Mouse (Mus musculus) heart, postnatal 14 days (tissue): ENCODE measurements at regions not wholly inside any gene's neighbourhood (a gene's known extent, or its start where the extent isn't known, plus 50 kb on each side); places are given as distances from the start of the nearest gene placed in this dataset.

Experiments
- DNase-seq, 2 experiments: peaks; one replicate each; pipeline ENCODE4 v3.0.0; 2021 to 2022
- intact Hi-C: fragments of 180-260 bp; cut with DNase I; formaldehyde crosslinking; loops from one replicate; pipeline ENCODE4 v1.15.1; 2025

DNA sequence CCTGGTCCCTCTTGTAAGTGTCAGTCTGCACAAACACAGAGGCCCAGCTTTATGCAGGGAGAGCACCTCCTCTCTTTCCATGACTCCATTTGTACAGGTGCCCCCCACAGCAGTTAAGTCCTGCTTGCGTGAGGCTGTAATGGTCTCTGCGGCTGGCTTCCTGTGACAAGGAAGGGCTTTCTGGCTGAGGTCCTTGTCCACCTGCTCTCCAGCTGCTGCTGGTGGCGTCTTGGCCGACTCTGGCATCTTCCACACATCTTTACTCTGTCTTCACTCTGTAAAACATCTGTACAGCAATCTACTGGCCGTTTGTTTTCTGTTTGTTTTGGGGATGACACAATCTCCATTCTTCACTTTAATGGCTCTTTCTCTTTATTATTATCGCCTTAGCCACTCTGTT lies 60.8 kb downstream of the Rpusd4 start:
- peak; percentile 41 to 64 for DNase-seq
- intact Hi-C loops: no loop called here

DNA sequence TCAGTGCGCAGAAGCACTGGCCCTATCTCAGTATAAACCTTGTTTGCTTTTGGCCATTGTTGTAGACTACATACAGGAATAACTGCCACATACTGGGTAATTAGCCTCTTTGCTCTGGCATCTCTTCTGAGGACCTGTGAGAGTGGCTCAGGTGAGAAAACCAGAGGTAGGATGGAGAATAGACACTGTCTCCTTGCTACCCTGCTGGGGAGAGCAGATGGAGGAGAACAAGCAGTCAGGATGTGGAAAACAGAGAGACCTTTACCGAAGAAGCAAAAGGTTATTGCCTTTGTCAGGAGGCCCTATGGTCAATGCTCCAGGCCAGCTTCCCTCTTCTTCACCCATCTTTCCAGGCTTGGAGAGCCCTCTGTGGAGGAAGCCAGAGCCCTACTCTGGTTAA lies 62.7 kb downstream of the Rpusd4 start:
- DNase-seq: no peak
- intact Hi-C loops: no loop called here

DNA sequence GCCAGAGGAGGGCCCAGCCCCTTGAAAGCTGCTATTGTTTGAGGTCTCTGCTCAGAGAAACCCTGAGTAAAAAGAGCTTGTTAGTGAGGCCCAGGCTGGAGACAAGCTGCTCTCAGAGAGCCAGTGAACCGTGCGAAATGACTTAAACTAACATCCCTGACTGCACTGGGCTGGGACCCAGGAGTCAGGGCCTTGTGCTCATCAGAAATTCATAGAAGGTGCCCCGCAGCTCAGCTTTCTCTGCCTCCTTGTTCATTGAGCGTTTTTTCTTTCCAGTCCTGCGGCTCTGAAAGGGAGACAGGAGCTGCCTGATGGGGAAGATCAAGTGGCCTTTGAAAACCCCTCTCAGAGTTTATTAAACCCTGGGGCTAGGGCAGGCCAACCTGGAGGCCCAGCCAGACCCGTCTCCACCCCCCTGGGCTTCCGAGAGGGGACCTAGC lies 63.6 kb downstream of the Rpusd4 start:
- intact Hi-C loops: no loop called here

DNA sequence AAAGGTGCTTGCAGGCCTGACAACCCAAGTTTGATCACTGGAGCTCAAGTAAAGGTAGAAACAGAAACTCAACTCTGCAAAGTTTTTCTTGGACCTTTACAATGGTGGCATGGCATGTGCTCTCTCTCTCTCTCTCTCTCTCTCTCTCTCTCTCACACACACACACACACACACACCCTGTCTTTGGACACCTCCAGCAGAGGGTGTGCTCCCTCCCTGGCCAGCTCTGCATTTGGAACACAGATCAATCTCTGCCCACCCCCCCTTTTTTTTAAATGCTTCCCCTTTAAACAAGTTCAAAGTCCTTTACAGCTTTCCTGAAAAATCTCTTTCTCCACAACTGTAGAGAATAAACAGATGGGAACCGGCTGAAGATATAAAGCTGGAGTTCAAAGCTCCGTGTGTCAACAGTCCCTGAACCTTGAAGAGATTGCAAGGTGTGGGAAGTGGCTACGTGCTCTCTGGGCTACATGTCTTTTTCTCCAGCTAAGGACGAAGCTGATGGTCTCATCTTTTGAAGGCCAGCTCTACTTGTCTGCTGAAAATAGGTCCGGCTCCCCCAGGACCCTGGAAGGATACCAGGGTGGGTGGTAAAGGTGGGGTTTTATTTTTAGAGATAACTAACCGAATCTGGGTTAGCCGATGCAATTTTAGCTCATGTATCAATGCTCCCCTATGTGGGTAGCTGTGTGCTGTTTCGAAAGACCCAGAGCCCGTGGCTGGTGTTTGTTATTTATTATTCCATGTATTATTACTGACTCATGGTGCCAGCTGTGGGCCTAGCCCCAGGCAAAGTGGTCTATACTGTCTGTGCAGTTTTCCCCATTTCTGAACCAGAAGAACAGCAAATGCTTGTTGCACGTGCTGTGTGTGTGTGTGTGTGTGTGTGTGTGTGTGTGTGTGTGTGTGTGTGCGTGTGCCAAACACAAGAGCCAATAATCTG lies 65.3 kb downstream of the Rpusd4 start:
- no peak for DNase-seq
- intact Hi-C loops: no loop called here

More for the DNA sequence above, 63.6 kb downstream of the Rpusd4 start:
- no peak for DNase-seq

DNA sequence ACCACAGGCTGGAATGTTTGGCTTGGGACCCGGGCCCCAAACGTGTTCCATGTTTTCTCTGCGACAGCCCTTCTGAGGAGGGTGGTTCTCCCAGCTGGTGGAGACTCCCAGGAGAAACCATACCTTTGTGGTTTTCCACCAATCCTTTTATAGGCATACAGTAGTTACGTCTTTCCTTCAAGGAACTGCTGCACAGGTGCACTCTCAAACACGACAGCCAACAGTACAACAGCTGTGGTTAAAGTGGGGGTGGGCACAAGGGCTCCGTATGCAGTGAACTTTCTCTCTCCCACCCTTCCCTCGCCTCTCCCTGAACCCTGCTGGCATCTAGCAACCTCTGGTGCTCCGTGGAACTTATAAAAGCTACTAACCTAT lies 66.0 kb downstream of the Rpusd4 start:
- no peak for DNase-seq
- intact Hi-C loops: no loop called here

DNA sequence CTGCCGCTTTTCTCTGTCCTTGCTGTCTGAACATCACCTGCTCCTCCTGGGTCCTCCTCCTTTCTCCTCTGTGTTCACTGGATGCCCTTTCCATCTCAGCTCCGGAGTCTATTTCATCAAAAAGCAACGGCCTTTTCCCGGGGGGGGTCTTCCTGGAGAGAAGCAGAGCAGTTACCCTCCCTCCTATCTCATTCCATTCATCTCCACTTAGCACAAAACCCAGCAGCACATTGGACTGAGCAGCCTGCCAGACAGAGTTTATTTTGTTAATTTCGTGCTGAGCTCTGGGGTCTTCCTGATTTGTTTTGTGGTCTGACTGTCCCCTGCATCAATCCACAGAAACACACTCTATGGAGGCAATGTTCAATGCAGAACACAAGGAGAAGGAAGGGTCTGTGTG lies 66.9 kb downstream of the Rpusd4 start:
- DNase-seq: no peak
- intact Hi-C loops: no loop called here

DNA sequence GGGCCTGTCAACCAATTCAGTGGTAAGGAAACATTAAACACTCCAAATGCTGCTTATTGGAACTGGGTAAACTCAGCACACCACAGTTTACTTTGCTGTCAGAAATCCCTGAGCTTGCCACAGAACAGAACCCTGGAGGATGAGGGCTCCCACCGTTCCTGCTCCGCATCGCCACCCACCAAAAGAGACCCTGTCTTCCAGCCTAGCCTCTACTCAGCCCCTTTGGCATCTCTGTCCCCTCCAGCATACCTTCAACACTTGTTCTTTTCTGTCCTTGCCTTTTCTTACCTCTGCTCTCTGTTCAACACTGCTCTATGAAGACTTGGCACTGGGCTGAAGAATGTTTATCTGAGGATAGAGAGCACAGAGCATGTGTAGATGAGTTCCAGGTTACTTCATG lies 67.5 kb downstream of the Rpusd4 start:
- intact Hi-C loops: no loop called here
- no peak for DNase-seq

DNA sequence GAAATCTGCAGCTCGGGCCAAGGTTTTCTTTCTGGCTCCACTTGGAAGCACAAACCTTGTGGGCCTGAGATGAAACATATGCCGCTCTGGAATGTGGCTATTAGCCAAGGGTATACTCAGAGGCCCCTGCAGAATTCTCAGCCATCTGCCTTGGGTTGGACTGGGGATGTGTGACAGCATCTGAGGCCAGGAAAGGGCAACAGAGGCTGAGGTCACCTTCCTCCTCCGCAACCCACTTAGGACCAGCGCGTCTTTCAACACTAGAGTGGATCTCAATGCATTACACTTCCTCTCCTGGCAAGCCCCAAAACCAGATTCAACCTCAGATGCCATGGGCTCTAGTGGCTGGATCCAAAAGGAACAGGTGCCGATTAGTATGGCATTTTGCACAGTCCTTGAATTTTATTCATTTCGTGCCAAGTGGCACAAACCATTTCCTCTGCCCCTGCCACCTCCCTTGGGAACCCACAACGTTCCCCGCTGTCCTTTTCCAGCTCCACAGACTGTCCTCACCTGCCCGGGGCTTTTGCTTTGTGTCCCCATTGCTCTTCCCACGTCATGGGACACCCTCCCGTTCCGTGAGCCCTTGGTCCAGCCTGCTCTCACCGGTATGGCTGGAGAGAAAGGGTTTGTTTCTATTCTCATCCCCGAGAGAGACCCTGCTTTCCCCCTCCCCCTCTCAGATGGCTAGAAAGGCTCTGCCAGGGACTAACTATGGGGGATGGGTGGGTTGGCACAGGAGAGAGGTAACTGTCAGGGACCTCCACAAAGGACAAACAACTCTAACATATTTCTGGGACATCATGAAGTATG lies 68.4 kb downstream of the Rpusd4 start:
- DNase-seq: peak in 1 of 2 experiments; percentile 56
- intact Hi-C loops: no loop called here

DNA sequence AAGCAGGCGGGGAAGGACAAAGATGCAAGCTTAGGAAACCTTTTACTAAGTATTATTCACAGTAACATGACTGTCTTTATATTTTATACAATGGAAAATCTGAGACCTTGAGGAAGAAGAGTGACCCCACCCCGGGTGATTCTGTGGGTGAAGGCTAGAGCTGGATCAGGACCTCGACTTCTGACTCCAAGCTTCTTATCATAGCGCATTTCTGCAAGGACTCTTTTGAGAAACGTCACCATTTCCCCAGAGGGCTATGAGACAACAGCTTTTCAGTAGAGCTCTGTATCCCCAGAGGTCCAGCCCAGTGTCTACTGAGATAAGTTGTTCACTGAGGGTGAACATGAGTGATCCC lies 69.0 kb downstream of the Rpusd4 start:
- no peak for DNase-seq
- intact Hi-C loops: no loop called here

DNA sequence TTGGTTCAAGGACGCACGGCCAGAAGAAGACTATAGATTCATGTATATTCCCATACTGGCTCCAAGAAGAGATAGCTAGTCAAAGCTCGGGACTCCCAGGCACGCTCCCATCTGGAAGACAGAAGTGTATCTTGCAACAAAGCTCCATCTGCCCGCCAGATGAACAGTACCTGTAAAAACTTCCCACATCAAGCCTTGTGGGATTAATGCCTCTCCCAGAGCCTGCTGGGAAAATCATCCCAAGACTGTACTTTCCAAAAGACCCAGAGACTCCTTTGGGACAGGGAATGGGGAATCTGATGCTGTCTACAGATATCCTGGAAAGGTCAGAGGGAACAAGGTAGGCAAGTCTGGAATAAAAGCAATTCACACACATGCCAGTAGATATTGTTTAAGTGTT lies 71.2 kb downstream of the Rpusd4 start:
- no peak for DNase-seq
- intact Hi-C loops: no loop called here

DNA sequence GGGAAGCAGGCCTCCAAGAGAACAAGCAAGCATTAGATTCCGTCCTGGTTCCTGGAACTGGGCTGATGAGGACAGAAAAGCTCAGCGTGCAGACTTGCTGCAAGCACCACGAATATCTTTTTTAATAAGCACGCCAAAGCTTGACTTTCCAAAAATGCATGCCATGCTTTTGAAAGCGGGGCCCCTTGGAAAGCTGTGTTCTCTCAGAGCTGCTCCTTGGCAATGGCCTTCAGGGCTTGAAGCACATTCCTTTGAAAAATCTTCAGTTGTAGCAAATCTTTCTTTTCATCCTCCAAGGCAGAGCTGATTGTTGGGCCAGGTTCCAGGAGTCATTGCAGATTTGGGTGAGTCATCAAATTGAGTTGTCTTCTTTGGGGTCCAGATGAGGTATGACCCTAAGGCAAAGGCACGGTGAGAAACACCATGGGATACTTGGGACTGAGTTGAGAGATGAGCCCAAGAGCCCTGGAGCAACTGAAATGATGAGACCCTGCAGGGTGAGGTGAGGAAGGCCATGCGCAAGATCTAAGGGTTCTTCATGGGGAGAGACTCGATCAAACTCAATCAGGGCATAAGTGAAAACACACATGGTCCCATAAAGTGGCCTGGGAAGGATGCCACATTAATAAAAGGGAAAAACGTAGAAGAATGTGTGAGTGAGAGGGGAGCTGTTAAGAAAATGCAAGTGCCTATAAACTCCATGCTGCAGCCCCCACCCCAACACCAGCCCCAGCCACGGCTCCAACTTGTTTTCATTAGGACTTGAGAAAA lies 72.0 kb downstream of the Rpusd4 start:
- DNase-seq: no peak
- intact Hi-C loops: no loop called here

DNA sequence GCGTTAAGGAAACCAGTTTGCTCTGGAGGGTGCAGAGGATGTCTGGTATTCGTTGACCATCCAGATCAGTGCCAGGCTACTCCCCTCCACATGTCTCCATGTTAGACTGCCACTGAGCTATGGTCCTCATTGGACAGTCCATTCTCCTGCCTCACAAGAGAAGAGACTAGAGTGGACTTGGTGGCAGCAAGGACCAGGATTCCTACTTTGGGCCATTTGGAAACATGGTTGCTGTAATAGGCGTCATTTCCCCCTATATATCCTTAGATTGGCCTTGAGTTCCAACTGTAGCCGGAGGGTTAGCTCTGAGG lies 72.6 kb downstream of the Rpusd4 start:
- intact Hi-C loops: no loop called here
- no peak for DNase-seq

DNA sequence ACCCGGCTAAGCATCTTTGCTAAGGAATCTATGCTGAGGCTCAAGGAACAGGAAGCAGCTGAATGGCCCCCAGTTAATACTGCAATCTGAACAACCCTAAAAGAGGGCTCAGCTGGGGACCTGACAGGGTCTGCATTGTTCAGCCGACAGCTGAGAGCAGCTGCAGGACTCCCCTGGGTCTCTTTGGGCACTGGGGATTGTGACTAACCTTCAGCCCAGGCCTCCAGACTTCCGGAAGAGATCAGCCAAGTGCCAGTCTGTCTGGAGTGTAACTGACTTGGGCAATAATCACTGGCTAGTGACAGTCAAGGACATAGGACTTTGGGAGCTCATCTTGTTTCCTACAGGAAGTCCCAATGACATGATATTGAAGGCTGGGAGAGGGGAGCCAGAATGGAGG lies 73.1 kb downstream of the Rpusd4 start:
- peak in 1 of 2 experiments; percentile 68 for DNase-seq
- intact Hi-C loops: no loop called here

DNA sequence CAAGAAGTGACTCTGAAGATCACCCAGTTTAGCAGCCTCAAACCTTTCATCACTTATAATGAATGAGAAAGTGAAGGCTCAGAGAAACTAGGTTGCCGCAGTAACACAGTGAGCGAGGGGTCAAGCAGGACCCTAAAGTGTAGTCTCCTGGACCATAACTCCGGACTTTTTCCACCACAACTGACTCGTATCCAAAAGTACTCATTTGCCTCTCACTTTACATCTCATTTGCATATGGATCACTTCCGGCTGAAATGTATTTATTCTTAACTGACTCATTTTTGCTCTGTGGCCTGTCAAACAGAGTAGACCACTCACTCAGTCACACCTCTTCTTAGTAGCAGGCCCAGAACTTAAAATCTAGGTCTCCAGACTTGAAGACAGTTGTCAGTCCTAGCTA lies 73.7 kb downstream of the Rpusd4 start:
- intact Hi-C loops: no loop called here
- no peak for DNase-seq

DNA sequence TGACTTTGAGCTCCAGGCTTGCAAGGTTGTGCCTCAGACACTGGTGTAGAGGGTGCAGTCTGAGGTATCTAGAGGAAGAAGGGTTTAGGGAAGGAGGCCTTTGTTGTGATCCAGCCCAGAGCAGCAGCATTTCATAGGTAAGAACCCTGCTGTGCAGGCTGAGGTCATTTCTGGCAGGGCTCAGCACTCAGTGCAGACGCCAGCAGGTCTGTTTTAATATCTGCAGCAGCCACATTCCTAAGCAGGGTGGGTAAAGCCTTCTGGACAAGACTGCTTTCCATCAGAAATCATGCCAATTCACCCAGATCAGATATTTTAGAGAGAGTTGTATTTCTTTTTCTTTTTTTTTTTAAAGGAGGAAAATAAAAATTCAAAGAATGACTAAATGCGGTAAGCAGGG lies 74.8 kb downstream of the Rpusd4 start:
- peak in 1 of 2 experiments; percentile 61 for DNase-seq

DNA sequence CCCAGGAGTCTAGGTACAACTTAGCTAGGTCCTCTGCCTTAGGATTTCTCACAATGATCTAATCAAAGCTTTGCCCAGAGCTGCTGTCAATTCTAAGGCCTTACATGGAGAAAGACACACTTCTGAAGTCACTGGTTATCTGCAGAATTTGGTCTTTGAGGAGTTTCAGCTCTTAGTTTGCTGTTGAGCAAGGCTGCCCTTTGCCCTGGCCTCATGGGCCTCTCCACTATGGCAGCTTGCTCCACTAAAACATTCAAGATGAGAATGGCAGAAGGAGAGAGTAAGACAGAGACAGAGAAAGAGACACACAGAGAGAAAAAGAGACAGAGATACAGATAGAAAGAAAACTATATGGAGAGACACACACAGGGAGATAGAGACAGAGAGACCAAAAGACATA lies 75.7 kb downstream of the Rpusd4 start:
- intact Hi-C loops: no loop called here

More for the DNA sequence above, 74.8 kb downstream of the Rpusd4 start:
- intact Hi-C loops: no loop called here

DNA sequence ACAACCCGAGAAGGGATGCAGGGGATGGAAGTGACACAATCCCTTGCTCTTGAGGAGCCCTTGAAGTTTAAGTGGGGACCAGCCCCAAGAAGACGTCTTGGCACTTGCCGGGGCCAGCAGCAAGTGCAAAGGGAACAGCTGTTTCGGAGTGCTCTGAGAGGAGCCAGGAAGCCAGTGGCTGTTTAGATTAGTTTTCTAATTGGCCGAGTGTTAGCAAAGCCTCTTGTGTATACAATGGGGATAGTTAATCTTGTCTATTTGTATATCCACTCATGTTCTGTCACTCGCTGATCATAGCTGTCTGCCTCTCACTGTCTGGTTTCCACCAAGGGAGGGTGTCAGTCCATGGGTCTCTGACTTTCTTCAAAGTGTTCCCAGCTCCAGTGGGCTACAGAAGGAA lies 76.6 kb upstream of the Cdon start:
- intact Hi-C loops: no loop called here
- no peak for DNase-seq

More for the DNA sequence above, 75.7 kb downstream of the Rpusd4 start:
- DNase-seq: no peak

DNA sequence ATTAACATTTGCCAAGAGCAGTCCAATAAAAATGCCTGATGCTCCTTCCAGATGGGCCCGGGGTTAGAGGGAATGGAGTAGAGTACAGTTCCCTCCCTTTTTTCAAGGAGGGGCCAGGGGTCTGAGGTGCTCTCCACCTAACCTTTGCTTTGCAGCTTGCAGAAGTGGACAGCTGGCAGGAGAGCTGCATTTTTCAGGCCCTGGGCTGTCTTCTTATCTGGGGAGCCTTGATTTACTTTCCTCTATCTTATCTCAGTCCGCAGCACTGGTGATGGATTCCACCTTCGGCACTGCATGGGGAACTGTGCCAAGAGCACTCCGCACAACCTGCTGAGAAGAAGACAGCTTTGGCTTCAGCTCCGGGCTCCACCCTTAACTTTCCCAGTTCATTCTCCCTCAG lies 74.5 kb upstream of the Cdon start:
- no peak for DNase-seq
- intact Hi-C loops: no loop called here

DNA sequence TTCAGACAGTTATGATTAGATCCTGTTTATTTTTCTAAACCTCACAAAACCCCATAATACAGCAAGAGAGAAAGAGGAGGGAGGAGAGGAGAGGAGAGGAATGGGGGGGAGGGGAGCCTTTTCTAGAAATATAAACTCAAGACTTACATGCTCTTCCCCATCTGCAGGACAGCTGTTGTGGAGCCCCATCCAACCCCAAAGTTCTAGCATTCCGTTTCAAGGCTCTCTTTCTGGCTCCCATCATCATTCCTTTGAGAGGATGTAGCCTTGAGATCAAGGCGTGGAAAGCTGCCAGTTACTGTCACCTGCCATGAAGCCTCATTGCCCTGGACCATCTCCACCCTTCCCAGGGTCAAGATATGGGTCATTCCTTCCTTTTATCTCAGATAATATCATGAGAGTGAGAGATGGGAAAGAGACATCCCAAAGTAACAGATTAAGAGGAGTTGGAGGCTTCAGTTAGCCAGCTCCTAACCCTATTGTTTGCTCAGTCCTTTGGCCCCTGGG lies 70.8 kb upstream of the Cdon start:
- intact Hi-C loops: no loop called here
- no peak for DNase-seq

DNA sequence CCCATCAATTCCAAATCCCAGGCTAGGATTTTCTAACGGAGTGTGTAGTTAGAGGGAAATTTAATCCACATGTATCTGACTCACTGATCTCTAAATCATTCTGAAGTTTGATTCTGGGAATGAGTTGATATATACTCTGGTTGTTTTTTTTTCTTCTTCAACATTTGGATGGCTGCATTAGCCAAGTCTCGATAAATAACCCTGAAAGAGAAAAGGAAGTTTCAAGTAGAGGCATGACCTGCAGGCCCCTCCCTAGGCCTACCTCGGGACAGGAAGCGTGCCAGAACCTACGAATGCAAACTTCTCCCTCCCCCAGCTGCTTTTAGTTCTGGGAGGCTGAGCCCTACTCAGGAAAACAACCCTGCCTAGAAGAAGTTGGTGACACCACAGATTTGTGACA lies 69.4 kb upstream of the Cdon start:
- DNase-seq: no peak
- intact Hi-C loops: no loop called here

DNA sequence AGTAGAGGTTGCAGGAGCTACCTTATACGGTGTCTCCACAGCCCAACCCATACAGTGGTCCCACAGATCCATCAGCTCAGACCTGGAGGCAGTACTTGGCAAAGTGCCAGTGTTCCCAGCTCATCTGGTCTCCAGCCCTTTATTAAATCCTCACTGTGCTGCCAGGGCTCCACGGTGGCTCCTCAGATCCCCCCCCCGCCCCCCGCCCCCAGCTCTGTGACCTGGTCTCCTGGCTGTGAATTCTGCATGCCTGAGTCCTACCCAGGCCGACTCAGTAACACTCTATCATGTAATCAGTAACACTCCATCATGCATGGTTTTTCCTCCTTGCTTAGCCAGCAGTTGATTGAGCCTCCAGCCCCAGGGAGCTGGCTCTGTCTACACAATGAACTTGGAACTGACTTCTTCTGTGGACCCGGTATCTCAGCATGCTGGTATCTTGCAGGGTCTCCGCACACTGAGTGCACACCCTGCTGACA lies 66.2 kb upstream of the Cdon start:
- intact Hi-C loops: no loop called here
- DNase-seq: no peak
